Mouse (Mus musculus) Muller cell, postnatal 12 days (primary cell): Measurements from ENCODE around the gene Picalm.
"Not testable (repeated sequence)": the region's sequence is repeated elsewhere in the genome, so short reads cannot be mapped to it uniquely, and the experiment has no call there.

Experiments
- DNase-seq: peaks from one replicate; pipeline ENCODE4 v3.0.0-alpha.2; 2015; ENCODE audit errors: inconsistent ontology term

The Picalm gene

GRCm38 (mm10) chr7:90131831-90132241, 1.8 kb downstream of the Picalm start:
- peak; percentile 42 for DNase-seq

- DNase-seq: no peak
Observed at GRCm38 (mm10) chr7:90132322-90132721, 2.3 kb downstream of the Picalm start.

GRCm38 (mm10) chr7:90136736-90137135, 6.7 kb downstream of the Picalm start:
- DNase-seq: no peak

- no peak for DNase-seq
Observed at GRCm38 (mm10) chr7:90138359-90138758, 8.3 kb downstream of the Picalm start.

GRCm38 (mm10) chr7:90140290-90140689, 10.3 kb downstream of the Picalm start:
- no peak for DNase-seq

- DNase-seq: no peak
Observed at GRCm38 (mm10) chr7:90144275-90144674, 14.3 kb downstream of the Picalm start.

GRCm38 (mm10) chr7:90144971-90145370, 15.0 kb downstream of the Picalm start:
- DNase-seq: no peak

GRCm38 (mm10) chr7:90145376-90145775, 15.4 kb downstream of the Picalm start:
- no peak for DNase-seq

GRCm38 (mm10) chr7:90145897-90146296, 15.9 kb downstream of the Picalm start:
- no peak for DNase-seq

GRCm38 (mm10) chr7:90146321-90146720, 16.3 kb downstream of the Picalm start:
- DNase-seq: peak; percentile 47

GRCm38 (mm10) chr7:90148023-90148422, 18.0 kb downstream of the Picalm start:
- DNase-seq: no peak

- no peak for DNase-seq
Observed at GRCm38 (mm10) chr7:90148516-90148915, 18.5 kb downstream of the Picalm start.

GRCm38 (mm10) chr7:90150311-90150710, 20.3 kb downstream of the Picalm start:
- peak; percentile 57 for DNase-seq

GRCm38 (mm10) chr7:90158034-90158433, 28.0 kb downstream of the Picalm start:
- no peak for DNase-seq

GRCm38 (mm10) chr7:90160598-90160997, 30.6 kb downstream of the Picalm start:
- DNase-seq: no peak

GRCm38 (mm10) chr7:90164276-90164675, 34.3 kb downstream of the Picalm start:
- DNase-seq: no peak

- DNase-seq: no peak
Observed at GRCm38 (mm10) chr7:90165970-90166369, 36.0 kb downstream of the Picalm start.

- DNase-seq: not testable (repeated sequence)
Observed at GRCm38 (mm10) chr7:90167777-90168176, 37.8 kb downstream of the Picalm start.

- DNase-seq: no peak
Observed at GRCm38 (mm10) chr7:90173778-90174177, 43.8 kb downstream of the Picalm start.

- no peak for DNase-seq
Observed at GRCm38 (mm10) chr7:90175576-90175975, 45.6 kb downstream of the Picalm start.

- DNase-seq: no peak
Observed at GRCm38 (mm10) chr7:90180635-90181034, 50.6 kb downstream of the Picalm start.

- no peak for DNase-seq
Observed at GRCm38 (mm10) chr7:90200251-90200650, 70.2 kb downstream of the Picalm start.

- DNase-seq: peak; percentile 25
Observed at GRCm38 (mm10) chr7:90201877-90202465, 72.0 kb downstream of the Picalm start.

GRCm38 (mm10) chr7:90203914-90204313, 73.9 kb downstream of the Picalm start:
- no peak for DNase-seq
